Mouse (Mus musculus) layer of hippocampus, postnatal 25 days (tissue): ENCODE results near the gene Id3. TPM values are rescaled to one million over a fixed set of nuclear protein-coding genes. Genes with fewer than 3 reads are reported as not detected.

Experiments used
- DNase-seq, 2 experiments: peaks; one replicate each; pipeline ENCODE4 v3.0.0; 2022; ENCODE audit warnings: mixed read lengths in 2 of 2, low spot score in 1 of 2; ENCODE audit errors: extremely low spot score in 1 of 2
- total RNA-seq, 2 experiments: library from RNA; stranded (reverse); gene quantifications; 2 replicates each; pipeline ENCODE4 v1.2.3; 2021

The Id3 gene
- total RNA-seq, 2 experiments from 2014 or later: 51.7 to 62.5 TPM

DNA sequence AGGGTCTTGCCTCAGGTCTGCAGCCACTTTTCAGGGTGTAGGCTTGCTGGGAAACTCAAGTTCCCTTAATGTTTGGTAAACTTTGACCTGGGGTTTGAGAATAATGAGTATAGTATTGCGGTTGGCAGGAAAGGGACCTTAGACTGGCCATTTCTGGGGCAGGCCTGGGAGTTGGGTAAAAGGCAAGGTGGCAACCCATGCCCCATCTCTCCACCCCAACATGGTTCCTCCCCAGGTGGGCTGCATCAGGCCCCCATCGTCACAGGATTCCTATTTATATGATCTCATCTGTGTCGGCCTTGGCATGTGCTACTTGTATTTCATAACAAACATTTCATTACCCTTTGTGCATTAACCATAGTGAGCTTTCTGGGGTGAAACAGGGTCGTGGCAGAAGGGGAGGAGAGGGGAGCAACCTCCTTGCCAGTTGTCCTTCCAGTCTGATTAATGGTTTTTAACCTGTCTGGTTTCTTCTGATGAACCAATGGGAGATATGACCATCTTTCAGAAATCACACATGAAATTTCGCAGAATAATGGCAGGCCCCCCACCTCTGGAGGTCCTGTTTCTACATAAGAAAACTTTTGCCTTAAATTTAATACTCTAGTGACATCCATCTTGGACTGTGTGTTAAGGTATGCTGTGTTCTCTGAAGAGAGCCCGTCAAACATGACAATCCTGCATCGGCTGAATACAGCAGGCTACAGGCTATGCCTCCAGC lies 2.9 kb downstream of the Id3 start:
- no peak for DNase-seq

- DNase-seq: no peak
Observed at GRCm38 (mm10) chr4:136146712-136147154, 3.4 kb downstream of the Id3 start.

DNA sequence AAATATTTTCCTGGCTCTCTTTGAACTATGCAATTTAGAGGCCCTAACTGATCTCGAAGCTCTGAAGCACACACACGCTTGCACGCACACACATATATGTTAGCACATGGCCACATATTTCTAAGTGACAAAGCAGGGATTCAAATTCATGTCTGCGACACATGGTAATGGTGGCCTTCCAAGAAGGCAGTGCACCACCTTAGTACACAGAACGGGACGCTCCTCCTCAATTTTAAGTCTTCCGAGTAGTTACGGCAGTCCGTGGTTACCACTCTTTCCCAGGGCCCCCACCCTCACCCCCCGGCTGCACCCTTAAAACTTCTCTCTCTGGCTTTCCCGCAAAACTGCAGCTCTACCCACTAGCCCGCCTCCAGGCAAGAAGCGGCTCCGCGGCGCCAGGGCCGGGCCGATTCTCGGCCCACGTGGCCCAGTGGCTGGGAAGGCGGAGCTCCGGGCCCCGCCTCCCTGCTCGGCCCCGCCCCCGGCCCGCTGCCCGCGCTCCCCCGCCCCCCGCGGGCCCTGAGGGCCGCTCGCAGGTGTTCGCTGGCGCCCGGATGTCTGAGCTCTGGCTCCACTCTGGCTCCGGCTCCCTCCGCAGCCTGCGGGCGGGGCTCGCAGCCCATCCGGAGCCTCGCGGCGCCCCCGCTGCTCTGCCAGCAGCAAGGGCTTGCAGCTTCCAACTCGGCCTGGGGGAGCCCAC lies 4.3 kb downstream of the Id3 start:
- peak; percentile 45 to 61 for DNase-seq

DNA sequence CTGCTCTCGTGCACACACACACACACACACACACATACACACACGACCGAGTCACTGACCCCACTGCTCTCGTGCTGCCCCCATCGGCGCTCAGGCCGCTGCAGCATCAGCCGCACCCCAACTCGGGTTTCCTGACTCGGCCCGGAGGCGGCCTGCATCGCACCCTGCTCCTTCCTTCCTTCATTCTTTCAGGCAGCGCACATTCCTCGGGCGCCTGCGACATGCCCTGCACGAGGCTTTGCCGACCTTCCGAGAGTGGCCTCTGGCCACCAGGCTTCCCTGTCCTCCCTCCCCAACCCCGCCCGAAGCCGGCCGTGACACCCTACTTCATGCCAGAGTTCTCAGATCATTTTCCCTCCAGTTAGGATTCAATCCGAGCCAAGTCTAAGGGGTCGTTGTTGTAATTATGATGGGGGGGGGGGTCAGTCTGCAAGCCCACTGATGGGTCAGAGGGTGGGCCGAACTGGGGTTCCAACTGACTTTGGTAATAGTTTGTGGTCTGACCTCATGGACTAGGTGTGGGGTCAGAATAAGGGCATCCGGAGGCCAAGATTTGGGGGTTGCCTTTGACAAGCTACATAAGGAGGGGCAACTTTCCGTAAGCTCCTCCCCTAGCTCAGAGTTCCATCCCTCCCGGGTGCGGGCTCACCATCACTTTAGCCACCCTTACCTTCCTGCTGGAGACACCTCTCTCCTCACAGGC lies 5.2 kb downstream of the Id3 start:
- DNase-seq: no peak

DNA sequence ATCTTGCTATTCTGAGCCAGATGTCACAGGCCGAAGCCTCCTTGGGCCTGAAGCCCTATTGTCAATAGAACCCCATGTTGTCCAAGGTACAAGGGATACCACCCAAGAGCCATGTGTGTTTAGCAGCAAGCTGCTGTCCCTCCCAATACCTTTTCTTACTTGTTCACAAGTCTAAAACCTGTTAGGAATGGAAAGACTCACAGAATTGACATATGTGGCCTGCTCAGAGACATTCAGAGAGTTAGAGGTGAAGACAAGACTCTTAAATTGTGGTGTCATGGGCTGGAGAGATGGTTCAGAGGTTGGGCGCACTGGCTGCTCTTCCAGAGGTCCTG lies 5.7 kb downstream of the Id3 start:
- no peak for DNase-seq

DNA sequence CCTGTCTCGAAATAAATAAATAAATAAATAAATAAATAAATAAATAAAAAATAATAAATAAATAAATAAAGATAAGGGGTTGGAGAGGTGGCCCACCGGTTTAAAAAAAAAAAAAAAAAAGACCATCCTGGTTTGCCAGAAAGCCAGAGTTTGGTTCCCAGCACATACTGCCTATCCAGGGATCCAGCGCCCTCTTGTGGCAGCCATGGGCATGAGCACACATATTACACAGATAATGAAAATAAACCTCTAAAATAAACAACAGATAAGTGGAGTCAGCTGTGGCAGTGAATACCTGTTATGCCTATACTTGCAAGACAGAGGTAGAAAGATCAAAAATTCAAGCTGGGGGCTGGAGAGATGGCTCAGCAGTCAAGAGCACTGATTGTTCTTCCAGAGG lies 6.4 kb downstream of the Id3 start:
- peak in 1 of 2 experiments; percentile 55 for DNase-seq

- no peak for DNase-seq
Observed at GRCm38 (mm10) chr4:136150596-136150995, 7.3 kb downstream of the Id3 start.

GRCm38 (mm10) chr4:136152821-136153220 lies 9.5 kb downstream of the Id3 start:
- no peak for DNase-seq

GRCm38 (mm10) chr4:136154462-136154861 lies 11.2 kb downstream of the Id3 start:
- DNase-seq: no peak

- no peak for DNase-seq
Observed at GRCm38 (mm10) chr4:136158498-136158897, 15.2 kb downstream of the Id3 start.

DNA sequence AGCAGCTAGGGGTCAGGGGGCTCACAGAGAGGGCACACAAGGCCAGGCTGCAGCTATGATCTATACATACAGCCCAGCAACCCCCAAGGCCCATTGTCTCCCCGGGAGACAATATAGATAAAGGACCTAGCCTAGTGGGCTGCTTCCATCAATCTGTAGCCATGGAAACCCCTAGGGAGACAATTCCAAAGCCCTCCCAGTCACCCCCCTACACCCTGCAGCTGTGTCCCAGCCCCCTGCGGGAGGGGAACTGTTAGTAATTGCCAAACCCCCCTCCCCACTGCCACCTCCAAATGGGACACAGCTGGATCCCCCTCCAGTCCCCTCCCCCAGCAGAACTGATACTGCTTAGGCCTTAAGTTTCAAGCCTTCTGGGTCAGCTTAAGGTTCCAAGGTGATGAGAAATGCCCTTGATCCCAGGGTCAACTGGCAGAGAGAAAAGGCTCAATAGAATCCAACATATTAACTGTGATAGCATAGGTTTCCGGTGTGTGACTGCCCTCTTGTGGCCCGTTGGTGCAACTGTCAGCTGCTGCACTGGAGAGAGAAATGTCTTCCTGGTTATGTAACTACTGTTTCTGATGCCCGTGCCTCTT lies 16.6 kb downstream of the Id3 start:
- peak; percentile 49 to 77 for DNase-seq

DNA sequence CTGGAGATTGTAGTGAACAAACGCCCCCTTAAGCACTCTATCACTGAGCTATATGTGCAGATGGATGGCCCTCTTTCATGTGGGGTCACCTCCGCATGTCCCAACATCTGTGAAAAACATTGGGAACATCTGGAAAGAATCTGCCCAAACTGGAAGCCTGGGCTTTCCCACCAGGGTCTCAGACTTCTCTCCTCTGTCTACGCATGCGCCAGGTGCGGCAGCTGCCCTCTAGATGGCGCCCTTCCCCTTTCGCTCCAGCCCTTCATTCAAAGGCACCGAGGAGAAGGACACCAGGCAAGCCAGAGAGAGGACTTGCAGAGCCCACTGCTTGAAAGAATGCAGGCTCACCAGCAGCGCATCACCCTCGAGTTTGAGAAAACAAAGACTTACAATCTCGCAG lies 20.2 kb downstream of the Id3 start:
- peak; percentile 77 to 94 for DNase-seq

DNA sequence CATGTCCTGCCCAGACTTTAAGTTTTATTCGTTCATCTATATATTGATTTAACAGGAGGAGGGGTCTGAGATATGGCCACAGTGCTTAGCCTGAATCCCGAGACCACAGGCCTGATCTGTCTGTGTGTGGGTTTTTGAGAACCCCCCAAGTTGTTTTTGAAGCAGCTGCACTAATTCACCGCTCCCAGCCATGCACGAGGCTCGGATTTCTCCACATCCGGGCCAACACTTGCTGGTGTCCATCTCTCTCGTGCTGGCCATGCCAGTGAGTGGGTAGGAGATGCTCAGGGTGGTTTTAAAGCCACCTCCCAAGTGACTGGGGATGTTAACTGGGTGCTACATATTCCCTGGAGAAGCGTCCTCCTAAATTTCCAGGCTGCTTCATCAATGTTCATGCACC lies 21.7 kb downstream of the Id3 start:
- DNase-seq: no peak

GRCm38 (mm10) chr4:136167701-136168100 lies 24.4 kb downstream of the Id3 start:
- no peak for DNase-seq

GRCm38 (mm10) chr4:136170401-136170800 lies 27.1 kb downstream of the Id3 start:
- DNase-seq: no peak

- no peak for DNase-seq
Observed at GRCm38 (mm10) chr4:136171455-136171854, 28.2 kb downstream of the Id3 start.

GRCm38 (mm10) chr4:136172011-136172541 lies 28.8 kb downstream of the Id3 start, which contains the start of gene E2f2:
Gene E2f2, plus strand, starts transcription at chr4:136172394.
- DNase-seq: peak in 1 of 2 experiments; percentile 60

DNA sequence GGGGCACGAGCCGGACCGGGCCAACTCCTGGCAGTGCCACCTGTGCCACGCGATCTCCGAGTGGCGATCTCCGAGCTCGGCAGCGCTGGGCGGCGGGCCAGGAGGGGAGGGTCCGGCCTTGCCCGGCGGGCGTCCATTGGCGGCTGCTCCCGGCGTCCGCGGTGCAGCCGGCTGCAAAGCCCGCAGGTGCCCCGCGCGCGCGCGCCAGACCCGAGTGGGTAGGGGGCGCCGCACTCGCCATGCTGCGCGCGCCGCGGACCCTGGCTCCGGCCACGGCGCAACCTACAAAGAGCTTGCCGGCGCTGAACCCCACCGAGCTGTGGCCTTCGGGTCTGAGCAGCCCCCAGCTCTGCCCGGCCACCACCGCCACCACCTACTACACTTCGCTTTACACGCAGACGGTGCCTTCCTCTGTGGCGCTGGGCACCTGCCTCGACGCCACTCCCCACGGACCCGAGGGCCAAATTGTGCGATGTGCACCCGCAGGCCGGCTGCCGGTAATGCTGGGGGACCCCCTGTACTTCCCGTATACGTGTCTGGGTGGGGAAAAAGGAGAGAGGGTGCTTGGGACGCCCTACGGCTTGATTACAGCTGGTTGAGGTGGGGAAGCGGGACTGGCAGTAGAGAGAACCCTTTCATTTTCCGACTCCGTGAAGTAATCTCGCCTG lies 29.4 kb downstream of the Id3 start:
- DNase-seq: no peak

GRCm38 (mm10) chr4:136173210-136173715 lies 30.0 kb downstream of the Id3 start:
- DNase-seq: no peak
